Mouse (Mus musculus): ENCODE results near the gene 4430402I18Rik. TPM values are rescaled to one million over a fixed set of nuclear protein-coding genes. Genes with fewer than 3 reads are reported as not detected.

The 4430402I18Rik gene
- total RNA-seq, 2 experiments from 2014 or later: 7.4 to 7.9 TPM

- no peak for TF ChIP-seq CTCF (IDR thresholded peaks at IDR 0.05)
- no peak overlapping the region for H3K4me3 ChIP-seq
- peak overlapping the region; percentile 71; the same call in 1 of the 2 replicates for H3K27ac ChIP-seq
- intact Hi-C loops (cut with DNase I): no loop called here
- peak in 1 of 2 experiments; percentile 18 for DNase-seq (ENCODE audit: extremely low spot score in 1 of 2, low spot score in 2 of 2)
Observed at GRCm38 (mm10) chr19:28994870-28995269, 27.3 kb upstream of the 4430402I18Rik start.

- DNase-seq (ENCODE audit: extremely low spot score in 1 of 2, low spot score in 2 of 2): no peak
- intact Hi-C loops (cut with DNase I): no loop called here
Observed at GRCm38 (mm10) chr19:28991391-28991790, 23.8 kb upstream of the 4430402I18Rik start.

GRCm38 (mm10) chr19:28990590-28991221 lies 23.1 kb upstream of the 4430402I18Rik start:
- Histone ChIP-seq H3K27ac (peak overlapping the region; percentile 97), H3K4me3 (peak overlapping the region; percentile 76)
- DNase-seq (ENCODE audit: extremely low spot score in 1 of 2, low spot score in 2 of 2): no peak
- TF ChIP-seq CTCF (IDR thresholded peaks at IDR 0.05): no peak
- intact Hi-C loops (cut with DNase I): loop anchor here (1.0 kb wide), 1 partner anchor 58 kb away; no protein-coding TSS in a partner anchor

More at GRCm38 (mm10) chr19:28991391-28991790, 23.8 kb upstream of the 4430402I18Rik start:
- no peak for TF ChIP-seq CTCF (IDR thresholded peaks at IDR 0.05)
- Histone ChIP-seq H3K4me3 (peak overlapping the region; percentile 76), H3K27ac (peak overlapping the region; percentile 97)

GRCm38 (mm10) chr19:28990194-28990589 lies 22.6 kb upstream of the 4430402I18Rik start, which contains the start of gene Cdc37l1:
TSS of gene Cdc37l1 (plus strand) at chr19:28990352.
- no peak; the same call in 1 of the 2 replicates for TF ChIP-seq CTCF (IDR thresholded peaks at IDR 0.05)
- H3K27ac ChIP-seq: peak within 1 kb of the TSS; percentile 97
- intact Hi-C loops (cut with DNase I): loop anchor here (1.0 kb wide), 1 partner anchor 58 kb away; no protein-coding TSS in a partner anchor
- peak within 1 kb of the TSS; percentile 76 for H3K4me3 ChIP-seq
- peak; percentile 96 to 97 for DNase-seq (ENCODE audit: extremely low spot score in 1 of 2, low spot score in 2 of 2)

- intact Hi-C loops (cut with DNase I): no loop called here
- Histone ChIP-seq H3K4me3 (peak overlapping the region; percentile 76), H3K27ac (peak overlapping the region; percentile 97)
- DNase-seq (ENCODE audit: extremely low spot score in 1 of 2, low spot score in 2 of 2): no peak
- TF ChIP-seq CTCF (IDR thresholded peaks at IDR 0.05): no peak
Observed at GRCm38 (mm10) chr19:28989515-28989914, 21.9 kb upstream of the 4430402I18Rik start.

GRCm38 (mm10) chr19:28982617-28983016 lies 15.0 kb upstream of the 4430402I18Rik start:
- intact Hi-C loops (cut with DNase I): no loop called here
- TF ChIP-seq CTCF (IDR thresholded peaks at IDR 0.05): no peak
- Histone ChIP-seq H3K4me3 (no peak overlapping the region), H3K27ac (no peak overlapping the region)
- DNase-seq (ENCODE audit: extremely low spot score in 1 of 2, low spot score in 2 of 2): no peak

GRCm38 (mm10) chr19:28974862-28975611 lies 7.4 kb upstream of the 4430402I18Rik start:
- peak; percentile 79 to 80 for DNase-seq (ENCODE audit: extremely low spot score in 1 of 2, low spot score in 2 of 2)
- peak; percentile 93 for TF ChIP-seq CTCF (IDR thresholded peaks at IDR 0.05)
- H3K4me3 ChIP-seq: peak overlapping the region; percentile 46
- intact Hi-C loops (cut with DNase I): loop anchor here (5.0 kb wide), 2 partner anchors 87 to 198 kb away; no protein-coding TSS in a partner anchor
- H3K27ac ChIP-seq: 0 out of 2 replicates have a peak overlapping the region, but pooled peaks have one; percentile 24

GRCm38 (mm10) chr19:28970251-28970650 lies 2.7 kb upstream of the 4430402I18Rik start:
- TF ChIP-seq CTCF (IDR thresholded peaks at IDR 0.05): no peak
- intact Hi-C loops (cut with DNase I): no loop called here
- Histone ChIP-seq H3K27ac (peak overlapping the region; percentile 41; the same call in 1 of the 2 replicates), H3K4me3 (no peak overlapping the region)
- no peak for DNase-seq (ENCODE audit: extremely low spot score in 1 of 2, low spot score in 2 of 2)

GRCm38 (mm10) chr19:28969231-28969630 lies 1.6 kb upstream of the 4430402I18Rik start:
- Histone ChIP-seq H3K4me3 (no peak overlapping the region), H3K27ac (no peak overlapping the region)
- TF ChIP-seq CTCF (IDR thresholded peaks at IDR 0.05): no peak
- intact Hi-C loops (cut with DNase I): loop anchor here (5.0 kb wide), 1 partner anchor 283 kb away; the partner anchor contains the start of gene Jak2
- DNase-seq (ENCODE audit: extremely low spot score in 1 of 2, low spot score in 2 of 2): no peak

- Histone ChIP-seq H3K27ac (no peak overlapping the region), H3K4me3 (no peak overlapping the region)
- intact Hi-C loops (cut with DNase I): loop anchor here (5.0 kb wide), 1 partner anchor 284 kb away; the partner anchor contains the start of gene Jak2
- TF ChIP-seq CTCF (IDR thresholded peaks at IDR 0.05): no peak
- no peak for DNase-seq (ENCODE audit: extremely low spot score in 1 of 2, low spot score in 2 of 2)
Observed at GRCm38 (mm10) chr19:28968178-28968577, 578 bp upstream of the 4430402I18Rik start.

- Histone ChIP-seq H3K4me3 (peak overlapping the region; percentile 79), H3K27ac (peak overlapping the region; percentile 95)
- no peak for TF ChIP-seq CTCF (IDR thresholded peaks at IDR 0.05)
- DNase-seq (ENCODE audit: extremely low spot score in 1 of 2, low spot score in 2 of 2): no peak
- intact Hi-C loops (cut with DNase I): loop anchor here (2.0 kb wide), 1 partner anchor 68 kb away; no protein-coding TSS in a partner anchor
Observed at GRCm38 (mm10) chr19:28964552-28964903, 3.1 kb downstream of the 4430402I18Rik start.
